Mouse (Mus musculus) left cerebral cortex, adult 9 months (tissue): Measurements from ENCODE around the gene Sat2.
"Not testable (repeated sequence)": the region's sequence is repeated elsewhere in the genome, so short reads cannot be mapped to it uniquely, and the experiment has no call there.

Source experiments
- DNase-seq, 2 experiments: peaks; one replicate each; pipeline ENCODE4 v3.0.0; 2022; ENCODE audit warnings: low spot score in 2 of 2

The Sat2 gene

DNA sequence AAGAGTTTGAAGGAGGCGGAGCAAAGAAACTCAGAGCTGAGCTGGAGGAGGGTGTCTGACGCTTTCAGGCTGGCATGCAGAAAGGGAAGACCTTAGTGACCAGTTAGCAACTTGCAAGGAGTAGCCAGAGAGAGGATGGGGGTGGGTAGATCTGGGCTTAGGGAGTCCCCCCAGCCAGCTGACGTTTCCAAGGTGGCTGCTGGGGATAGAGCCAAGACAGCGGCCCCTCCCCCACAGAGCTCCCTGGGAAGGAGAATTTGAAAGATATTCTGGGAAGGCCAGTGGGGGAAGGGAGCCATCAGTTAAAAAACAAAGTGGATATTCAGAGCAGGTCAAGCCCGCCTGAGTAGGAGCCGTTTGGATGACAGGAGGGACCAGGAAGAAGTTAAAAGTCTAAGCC is 21.7 kb upstream of the Sat2 start:
- DNase-seq: peak in 1 of 2 experiments; percentile 76

DNA sequence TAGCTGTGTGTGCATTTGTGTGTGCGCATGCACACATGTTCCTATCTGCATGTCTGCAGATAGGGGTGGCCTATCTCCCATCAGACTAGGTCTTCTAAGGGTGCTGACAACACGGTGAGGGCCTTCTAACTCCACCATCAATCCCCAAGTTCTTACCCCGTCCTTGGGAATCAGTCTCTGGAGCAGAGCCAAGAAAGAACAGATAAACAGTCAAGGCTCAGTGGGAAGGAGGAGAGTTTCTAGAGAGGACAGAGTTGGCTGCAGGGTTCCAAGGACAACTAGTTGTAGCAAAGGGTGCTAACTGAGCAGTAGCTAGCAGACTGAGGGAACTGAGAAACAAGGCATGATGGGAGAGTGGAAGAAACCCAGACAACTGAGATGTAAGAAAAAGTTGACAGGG is 20.1 kb upstream of the Sat2 start:
- no peak for DNase-seq

DNA sequence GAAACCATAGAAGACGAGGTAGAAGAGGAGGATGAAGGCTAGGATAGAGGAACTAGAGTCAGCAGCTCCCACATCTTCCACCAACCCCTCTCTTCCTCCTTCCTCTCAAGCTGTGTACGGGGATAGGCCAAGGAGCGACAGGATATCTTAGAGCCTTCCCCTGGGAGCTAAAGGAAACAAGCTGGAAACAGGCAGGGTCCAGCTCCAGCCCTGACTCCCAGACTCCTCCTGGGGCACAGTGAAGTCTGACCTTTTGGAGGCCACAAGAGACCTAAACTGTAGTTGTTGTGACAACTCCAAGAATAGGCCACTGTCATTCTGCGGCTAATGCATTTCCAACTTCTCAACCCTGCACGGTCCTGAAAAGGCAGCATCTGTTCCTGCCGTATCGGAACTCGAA is 18.3 kb upstream of the Sat2 start:
- DNase-seq: no peak

GRCm38 (mm10) chr11:69604347-69604746 is 17.5 kb upstream of the Sat2 start:
- DNase-seq: no peak

GRCm38 (mm10) chr11:69604795-69605664 is 16.8 kb upstream of the Sat2 start:
- DNase-seq: no peak

DNA sequence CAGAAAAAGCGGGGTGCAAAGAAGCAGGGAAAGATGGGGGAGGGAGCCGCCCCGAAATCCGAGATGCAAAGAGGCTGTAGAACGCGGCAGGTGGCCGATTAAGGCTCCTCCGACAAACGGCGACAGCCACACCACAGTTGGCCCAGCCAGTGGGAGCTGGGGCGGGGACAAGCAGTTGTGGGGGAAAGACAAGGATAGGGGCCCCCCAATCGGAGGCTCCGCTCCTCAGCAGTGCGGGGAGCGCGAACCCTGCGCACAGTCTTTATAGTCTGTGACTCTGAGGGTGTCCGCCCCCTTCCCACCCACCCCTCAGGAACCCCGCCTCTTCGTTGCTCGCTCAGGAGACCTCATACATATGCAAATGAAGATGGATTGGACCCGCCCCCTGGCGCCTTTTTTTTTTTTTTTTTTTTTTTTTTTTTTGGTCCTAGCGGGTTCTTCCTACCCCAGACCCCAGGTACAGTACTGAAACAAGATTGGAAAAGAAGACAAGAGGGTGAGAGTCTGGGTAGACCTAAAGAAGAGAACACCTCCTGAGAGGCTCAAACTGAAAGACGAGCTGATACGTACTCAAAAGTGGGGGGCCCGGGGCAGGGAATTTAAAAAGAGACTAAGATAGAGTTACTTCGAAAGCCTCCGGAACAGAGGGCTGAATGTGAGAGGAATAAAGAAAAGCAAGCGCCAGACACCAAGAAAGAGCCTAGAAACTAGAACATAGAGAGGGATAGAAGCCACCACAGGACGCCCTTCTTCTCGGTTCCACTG is 15.9 kb upstream of the Sat2 start, which contains the start of gene Atp1b2:
Gene Atp1b2 (minus strand): TSS at position 217 of the 765 bp plus-strand sequence.
- DNase-seq: peak; percentile 43 to 74

GRCm38 (mm10) chr11:69606491-69606795 is 15.4 kb upstream of the Sat2 start:
- DNase-seq: no peak

GRCm38 (mm10) chr11:69606832-69607231 is 15.0 kb upstream of the Sat2 start:
- no peak for DNase-seq

DNA sequence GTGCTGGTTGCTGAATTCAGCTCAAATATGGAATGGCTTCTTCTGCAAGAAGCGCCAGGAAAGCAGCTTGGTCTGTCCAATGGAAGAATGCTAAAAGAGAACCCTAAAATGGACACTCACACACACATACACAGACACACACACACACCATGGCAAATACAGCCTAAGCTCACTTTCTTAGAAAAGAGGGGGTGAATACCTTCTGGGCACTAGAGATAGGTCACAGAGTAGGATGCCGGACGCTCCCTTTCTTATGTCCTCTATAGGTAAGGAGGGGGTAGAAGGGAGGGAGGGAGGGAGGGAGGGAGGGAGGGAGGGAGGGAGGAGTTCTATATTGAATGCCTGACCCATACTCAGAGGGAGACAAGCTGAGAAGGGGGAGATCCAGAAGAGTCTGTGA is 13.3 kb upstream of the Sat2 start:
- no peak for DNase-seq

GRCm38 (mm10) chr11:69609416-69609815 is 12.4 kb upstream of the Sat2 start:
- no peak for DNase-seq

- DNase-seq: no peak
Measured at GRCm38 (mm10) chr11:69610899-69611298, 10.9 kb upstream of the Sat2 start.

GRCm38 (mm10) chr11:69613553-69614256 is 8.1 kb upstream of the Sat2 start:
- DNase-seq: peak in 1 of 2 experiments; percentile 86

DNA sequence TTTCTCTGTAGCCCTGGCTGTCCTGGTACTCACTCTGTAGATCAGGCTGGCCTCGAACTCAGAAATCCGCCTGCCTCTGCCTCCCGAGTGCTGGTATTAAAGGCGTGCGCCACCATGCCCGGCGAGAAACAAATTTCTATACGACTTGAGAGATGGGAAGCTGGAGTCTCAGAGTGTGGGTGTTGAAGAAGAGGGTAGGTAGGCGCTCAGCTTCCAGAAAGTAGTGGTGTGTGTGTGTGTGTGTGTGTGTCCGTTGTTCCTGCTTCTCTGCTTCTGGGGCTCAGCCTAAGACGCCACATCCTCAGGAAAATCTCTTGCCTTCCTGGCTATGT is 7.6 kb upstream of the Sat2 start:
- not testable (repeated sequence) for DNase-seq

GRCm38 (mm10) chr11:69616781-69617180 is 5.0 kb upstream of the Sat2 start:
- no peak for DNase-seq

DNA sequence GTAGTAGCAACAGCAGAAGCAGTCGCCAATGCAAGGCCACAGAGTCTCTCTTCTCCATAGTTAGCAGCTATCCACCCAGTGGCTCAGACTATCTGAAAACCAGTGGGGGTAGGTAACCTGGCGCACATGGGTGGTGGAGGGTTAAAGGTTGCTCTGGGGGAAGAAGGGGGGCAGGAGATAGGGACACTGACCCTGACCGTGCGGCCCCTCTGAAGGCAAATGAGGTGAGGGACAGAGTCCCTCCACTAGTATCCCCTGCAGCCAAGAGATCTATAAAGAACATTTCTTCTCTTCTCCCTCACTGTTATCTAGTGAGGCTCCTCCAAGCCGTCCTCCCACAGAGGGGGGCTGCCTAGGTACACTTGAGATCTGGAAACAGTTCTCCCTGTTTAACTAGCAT is 4.0 kb upstream of the Sat2 start, which contains the start of gene Shbg:
Gene Shbg (minus strand): TSS at position 101 of the 400 bp plus-strand sequence.
- no peak for DNase-seq

DNA sequence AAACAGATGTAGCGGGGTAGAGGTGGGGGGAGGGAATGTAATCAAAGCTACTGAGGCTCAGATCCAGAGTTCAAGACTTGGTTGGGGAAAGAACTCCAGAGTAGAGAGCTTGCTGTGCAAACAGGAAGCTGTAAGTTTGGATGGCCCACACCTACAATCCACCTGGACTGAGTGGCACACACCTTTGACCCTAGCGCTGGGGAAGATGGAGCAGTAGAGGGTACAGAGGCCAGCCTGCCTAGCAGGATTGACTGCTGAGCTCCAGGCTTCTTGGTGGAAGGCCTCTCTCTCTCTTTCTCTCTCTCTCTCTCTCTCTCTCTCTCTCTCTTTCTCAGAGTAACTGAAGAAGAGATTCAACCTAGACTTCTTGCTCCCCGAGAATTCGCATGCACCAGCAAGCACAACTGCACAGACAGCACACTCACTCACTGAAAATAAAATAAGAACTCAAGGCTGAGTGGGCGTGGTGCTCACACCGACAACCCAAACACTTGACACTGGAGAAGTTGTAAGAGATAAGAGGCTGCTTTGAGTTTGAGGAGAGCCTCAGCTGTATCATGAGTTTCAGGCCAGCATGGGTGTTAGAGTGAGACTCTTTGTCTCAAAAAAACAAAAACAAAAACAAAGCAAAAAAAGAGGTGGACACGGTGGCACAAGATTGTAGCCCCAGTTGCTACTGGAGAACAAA is 1.3 kb upstream of the Sat2 start:
- DNase-seq: no peak

- DNase-seq: no peak
Measured at GRCm38 (mm10) chr11:69622406-69622805, 582 bp downstream of the Sat2 start.

- DNase-seq: no peak
Measured at GRCm38 (mm10) chr11:69623006-69623405, 1.2 kb downstream of the Sat2 start.

DNA sequence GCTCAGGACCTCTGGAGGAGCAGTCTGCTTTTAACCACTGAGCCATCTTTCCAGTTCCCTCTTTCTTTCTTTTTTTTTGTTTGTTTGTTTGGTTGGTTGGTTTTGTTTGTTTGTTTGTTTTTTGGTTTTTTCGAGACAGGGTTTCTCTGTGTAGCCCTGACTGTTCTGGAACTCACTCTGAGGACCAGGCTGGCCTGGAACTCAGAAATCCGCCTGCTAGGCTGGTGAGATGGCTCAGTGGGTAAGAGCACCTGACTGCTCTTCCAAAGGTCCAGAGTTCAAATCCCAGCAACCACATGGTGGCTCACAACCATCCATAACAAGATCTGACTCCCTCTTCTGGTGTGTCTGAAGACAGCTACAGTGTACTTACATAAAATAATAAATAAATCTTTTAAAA is 2.5 kb downstream of the Sat2 start:
- DNase-seq: not testable (repeated sequence)

DNA sequence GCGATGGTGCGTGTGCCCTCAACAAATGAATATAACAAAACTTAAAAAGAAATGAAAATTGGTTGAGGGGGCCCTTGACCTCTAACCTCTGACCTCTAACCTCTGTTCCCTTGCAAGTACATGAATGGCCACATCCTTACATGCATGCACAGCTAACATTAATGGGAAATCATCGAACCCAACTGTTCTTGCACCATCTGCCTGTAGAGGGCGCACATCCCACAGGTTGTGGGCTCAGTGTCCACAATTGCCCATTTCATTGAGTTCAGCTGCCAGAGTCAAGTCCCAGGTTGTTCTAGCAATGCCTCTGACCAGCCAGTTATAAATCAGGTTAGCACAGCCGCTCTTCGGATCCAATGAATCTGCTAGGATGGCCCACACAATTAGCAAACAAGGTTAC is 6.5 kb downstream of the Sat2 start:
- DNase-seq: peak in 1 of 2 experiments; percentile 79

DNA sequence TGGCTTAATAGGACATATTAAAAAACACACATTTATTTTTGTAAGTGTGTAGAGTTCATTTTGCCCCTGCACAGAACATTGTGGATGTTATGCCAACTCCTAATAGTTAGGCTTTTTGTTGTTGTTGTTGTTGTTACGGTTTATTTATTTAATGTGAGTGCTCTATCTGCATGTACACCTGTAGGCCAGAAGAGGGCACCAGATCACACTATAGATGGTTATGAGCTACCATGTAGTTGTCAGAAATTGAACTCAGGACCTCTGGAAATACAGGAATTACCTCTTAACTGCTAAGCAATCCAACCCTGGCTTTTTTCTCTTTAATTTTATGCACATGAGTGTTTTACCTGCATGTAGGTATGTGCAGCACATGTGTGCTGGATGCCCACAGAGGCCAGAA is 8.0 kb downstream of the Sat2 start:
- DNase-seq: no peak
